Mouse (Mus musculus) ES-Bruce4 (cell line): ENCODE measurements around the gene Vegfa.

Experiments
- CTCF ChIP-seq: IDR thresholded peaks from one replicate; pipeline ENCODE4 v1.8.1; 2011; ENCODE audit warnings: low read depth, low read length
- EP300 ChIP-seq: IDR thresholded peaks from 2 replicates; pipeline ENCODE4 v1.6.1; 2011; ENCODE audit warnings: low read depth, low read length; ENCODE audit not compliant: insufficient read depth
- POLR2A ChIP-seq: IDR thresholded peaks from one replicate; pipeline ENCODE4 v1.8.1; 2011; ENCODE audit warnings: low read length; ENCODE audit not compliant: insufficient read depth

DNA sequence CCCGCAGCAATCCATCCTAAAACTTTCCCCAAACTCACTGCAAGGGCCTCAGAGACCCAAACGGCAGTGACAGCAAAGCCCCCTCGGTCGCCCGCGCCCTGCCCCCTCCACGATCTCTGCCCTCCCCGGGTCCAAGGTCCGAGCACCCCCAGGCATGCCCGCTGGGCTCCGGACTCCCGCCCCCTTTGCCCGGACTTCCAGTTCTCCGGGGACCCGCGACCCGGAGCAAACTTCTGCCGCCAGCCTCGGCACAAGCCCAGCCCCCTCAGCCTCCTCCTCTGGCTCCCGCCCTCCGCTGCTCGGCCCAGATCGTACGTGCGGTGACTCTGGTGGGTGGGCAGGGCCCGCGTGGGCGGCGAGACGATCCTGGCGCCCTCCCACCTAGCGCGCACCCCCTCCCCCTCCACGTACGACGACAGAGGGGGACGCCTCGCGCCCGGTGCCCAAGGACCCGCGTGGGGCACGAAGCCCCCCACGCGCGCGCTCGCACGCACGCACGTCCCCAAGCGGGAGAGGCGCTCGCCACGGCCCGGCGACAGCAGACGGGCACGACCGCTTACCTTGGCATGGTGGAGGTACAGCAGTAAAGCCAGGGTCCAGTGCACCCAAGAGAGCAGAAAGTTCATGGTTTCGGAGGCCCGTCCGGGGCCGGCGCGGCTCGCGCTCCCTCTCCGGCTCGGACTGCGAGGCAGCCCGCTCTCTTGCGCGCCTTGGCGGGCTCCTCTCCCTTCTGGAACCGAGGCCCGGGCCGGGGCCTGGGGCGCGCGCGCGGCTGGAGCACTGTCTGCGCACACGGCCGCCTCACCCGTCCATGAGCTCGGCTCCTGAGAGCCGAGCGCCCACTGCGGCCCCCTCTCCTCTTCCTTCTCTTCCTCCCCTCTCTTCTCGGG, 1.2 kb downstream of the Vegfa start:
- no peak for TF ChIP-seq POLR2A
- TF ChIP-seq CTCF: no peak
- no peak for TF ChIP-seq EP300
